Mouse (Mus musculus): ENCODE data around the gene Slc9a5.

The Slc9a5 gene

DNA sequence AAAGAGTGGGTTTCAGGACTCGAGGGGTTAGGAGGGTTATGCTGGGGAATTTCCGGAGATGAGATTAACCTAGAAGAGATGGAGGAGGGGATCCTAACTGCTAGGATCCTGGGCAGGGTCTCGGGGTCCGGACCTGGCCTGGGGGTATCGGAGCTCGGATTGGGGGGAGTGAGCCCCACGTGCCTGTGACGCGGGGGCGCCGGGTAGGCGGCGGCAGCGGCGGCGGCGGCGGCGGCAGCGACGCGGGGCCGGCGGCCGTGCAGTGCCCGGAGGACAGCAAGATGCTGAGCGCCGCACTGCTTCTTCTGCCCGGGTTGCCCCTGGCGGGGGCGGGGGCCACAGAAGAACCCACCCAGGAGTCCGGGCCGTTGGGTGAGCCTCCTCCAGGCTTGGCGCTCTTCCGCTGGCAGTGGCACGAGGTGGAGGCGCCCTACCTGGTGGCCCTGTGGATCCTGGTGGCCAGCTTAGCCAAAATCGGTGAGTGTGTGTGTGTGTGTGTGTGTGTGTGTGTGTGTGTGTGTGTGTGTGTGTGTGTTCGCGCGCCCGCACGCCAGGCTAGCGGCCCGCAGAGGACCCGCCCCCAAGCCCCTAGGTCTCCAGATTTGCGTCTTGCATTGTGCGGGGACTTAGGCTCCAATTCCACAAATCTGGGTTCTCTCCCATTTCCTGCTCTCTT, 591 bp downstream of the Slc9a5 start:
- in situ Hi-C loops (cut with MboI, MseI) = loop anchor here (25.0 kb wide), 1 partner anchor 713 kb away; the partner anchor contains the start of gene Nfatc3

DNA sequence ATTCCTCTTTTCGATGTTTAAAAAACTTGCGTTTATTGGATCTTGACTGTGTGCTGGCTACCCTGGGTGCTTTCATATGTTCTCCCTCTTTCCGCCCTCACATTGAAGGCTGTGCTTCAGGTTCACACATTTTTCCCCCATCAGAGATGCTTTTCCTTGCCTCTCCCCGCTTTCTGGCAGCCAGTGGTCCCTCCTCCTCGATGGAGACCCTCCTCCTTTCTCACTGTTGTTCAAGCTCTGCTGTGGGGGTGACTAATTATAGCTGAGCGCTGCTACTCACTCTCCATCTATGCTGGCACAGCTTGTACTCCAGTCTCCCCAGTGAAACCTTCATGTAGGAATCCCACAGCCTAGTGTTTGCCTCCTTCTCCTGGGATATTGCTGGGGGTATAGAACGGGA, 1.5 kb downstream of the Slc9a5 start:
- in situ Hi-C loops (cut with MboI, MseI) = no loop called here

DNA sequence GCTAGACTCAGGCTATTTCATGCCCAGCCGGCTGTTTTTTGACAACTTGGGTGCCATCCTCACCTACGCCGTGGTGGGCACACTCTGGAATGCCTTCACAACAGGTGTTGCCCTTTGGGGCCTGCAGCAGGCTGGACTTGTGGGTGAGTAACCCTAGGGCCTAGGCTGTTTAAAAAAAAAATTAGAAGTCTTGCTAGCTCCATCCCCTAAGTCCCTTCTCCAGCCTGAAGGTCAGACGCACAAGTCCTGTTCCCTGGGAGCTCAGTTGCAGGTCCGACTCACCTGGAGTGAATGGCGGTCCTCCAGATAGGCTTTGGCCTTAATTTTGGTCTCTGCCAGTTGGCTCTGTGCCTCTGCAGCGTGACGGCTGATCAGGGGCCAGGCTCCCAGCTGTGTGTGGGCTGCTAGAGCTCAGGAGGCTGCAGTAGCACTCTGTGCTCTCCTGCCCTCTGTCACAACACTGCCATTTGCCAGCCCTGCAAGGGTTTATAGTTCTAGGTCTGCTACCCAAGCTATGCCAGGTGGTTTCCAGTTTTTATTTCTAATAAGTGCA, 5.0 kb downstream of the Slc9a5 start:
- in situ Hi-C loops (cut with MboI, MseI) = no loop called here

DNA sequence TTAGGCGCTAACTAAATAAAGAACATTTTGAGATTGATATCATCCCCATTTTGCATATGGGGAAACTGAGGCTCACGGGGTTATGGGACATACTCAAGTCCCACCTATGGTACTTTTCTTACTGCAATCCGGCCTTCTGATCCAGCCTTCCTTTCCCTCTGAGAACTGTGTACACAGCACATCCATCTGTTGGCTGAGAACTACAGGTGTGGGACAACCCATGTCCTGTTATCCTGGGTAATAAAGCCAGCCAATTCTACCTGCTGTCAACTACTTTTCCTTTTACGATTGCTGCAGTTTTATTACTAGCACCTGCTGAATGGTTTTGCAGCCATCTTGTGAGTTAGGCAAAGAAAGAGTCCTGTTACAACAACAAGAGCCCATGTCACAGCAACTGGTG, 5.9 kb downstream of the Slc9a5 start:
- in situ Hi-C loops (cut with MboI, MseI) = no loop called here

DNA sequence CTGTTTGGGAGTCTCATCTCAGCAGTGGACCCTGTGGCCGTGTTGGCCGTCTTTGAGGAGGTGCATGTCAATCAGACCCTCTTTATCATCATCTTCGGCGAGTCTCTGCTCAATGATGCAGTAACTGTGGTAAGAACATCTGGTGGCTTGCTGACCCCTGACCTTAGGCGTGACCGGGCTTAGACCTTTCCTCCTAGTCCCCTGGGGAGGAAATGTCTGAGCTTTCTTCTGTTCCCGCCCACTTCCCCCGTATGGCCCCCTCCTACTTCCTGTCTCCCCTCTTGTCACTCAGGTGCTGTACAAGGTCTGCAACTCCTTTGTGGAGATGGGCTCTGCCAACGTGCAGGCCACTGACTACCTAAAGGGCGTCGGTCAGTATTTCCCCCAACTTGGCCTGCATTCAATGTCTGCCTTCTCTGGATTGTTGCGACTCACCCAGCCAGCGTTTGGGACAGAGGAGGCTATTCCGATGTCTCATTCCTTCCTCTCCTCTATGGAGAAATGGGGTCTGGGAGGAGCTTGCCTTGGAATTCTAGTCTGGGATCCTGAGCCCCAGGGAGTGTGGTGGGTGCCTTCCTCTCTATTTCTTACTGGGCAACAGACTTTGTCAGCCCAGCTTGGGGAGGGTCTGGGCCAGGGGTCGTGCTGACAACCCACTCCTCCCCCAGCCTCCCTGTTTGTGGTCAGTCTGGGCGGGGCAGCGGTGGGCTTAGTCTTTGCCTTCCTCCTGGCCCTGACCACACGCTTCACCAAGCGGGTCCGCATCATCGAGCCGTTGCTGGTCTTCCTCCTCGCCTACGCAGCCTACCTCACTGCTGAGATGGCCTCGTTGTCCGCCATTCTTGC, 6.8 kb downstream of the Slc9a5 start:
- in situ Hi-C loops (cut with MboI, MseI) = no loop called here

DNA sequence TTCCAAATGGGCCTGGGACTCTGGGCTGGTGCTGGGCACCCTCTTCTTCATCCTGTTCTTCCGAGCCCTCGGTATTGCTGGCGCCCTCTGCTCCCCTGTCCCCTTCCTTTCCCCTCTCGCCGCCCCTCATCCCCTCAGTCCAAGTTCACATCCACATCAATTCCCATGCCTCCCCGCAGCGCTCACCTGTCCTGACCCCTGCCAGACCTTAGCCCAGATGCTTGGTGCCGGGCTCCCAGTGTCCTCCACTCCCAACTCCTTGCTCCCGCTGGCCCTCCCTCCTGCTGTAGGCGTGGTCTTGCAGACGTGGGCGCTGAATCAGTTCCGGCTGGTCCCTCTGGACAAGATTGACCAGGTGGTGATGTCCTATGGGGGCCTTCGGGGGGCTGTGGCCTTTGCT, 8.0 kb downstream of the Slc9a5 start:
- in situ Hi-C loops (cut with MboI, MseI) = no loop called here

DNA sequence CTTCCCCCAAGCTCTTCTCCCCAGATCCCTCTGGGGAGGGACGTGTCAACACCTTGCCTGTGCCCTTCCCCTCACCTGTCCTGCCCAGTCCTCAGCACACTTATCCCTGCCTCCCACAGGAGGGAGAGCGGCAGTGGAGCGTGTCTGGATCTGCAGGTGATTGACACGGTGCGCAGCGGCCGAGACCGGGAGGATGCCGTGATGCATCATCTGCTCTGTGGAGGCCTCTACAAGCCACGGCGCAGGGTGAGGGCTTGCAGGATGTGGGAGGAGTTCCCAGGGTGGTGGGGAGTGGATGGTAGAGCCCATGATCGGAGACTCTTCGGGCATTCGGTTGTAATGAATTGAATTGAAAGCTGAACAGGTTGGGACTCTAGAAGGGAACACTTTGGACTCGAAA, 10.6 kb downstream of the Slc9a5 start:
- in situ Hi-C loops (cut with MboI, MseI) = no loop called here

DNA sequence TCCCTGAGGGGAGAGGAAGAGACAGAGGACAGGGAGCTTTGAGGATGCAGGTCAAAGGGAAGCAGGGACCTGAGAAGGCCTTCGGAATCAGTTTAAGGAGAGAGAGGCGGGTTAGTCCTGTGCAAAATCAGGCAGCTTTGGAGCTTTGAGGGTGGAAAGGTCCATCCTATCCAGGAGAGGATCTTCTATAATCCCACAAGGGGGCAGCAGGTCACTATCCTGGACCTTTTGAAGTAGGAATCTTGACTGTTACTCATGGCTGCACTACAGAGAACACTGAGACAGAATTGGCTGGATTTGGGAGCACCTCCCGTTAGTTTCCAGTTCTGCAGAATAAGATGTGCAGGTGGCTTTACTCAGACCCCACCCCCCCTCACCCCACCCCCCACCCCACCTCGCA, 11.0 kb downstream of the Slc9a5 start:
- in situ Hi-C loops (cut with MboI, MseI) = no loop called here

DNA sequence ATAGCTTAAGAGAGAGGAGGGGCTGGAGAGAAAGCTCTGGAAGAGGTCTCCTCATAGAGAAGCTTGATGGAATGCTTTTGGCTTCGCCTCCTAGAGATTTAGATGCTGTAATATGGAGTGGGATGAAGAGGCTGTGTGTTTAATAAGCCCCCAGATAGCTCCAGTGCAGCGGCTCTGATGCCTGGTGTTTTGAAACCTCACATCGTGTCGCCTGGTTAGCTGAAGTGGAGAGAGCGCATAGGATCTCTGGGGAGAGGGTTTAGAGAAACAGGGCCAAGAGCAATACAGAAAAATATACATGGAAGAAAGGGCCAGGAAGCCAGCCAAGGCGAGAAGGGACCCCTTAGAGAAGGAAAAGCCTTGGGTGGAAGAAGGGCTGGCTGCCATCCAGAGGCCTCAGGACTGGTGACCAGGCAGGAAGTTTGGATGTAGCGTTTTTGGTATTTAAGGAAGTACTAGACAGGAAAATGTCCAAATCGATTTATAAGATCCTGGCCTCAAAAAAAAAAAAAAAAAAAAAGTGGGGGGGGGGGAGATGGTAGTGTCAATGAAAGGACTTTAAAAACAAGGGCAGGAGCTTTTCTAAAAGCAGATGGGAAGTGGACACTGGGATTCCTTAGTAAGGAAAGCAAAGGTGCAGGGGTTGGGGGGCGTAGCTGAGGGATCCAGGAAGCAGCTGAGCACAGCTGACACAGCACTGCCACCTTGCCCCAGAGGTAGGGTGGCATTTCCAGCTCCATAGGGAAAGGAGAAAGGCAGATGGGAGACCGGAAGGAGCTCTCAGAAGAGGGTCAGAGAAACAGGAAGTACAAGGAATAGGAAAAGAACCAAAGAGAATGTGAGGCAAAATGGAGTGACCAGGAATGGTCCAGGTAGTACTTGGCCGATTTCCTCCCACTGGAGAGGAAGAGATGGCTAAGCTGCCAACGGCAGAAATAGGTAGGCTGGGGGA, 13.4 kb downstream of the Slc9a5 start:
- in situ Hi-C loops (cut with MboI, MseI) = no loop called here

DNA sequence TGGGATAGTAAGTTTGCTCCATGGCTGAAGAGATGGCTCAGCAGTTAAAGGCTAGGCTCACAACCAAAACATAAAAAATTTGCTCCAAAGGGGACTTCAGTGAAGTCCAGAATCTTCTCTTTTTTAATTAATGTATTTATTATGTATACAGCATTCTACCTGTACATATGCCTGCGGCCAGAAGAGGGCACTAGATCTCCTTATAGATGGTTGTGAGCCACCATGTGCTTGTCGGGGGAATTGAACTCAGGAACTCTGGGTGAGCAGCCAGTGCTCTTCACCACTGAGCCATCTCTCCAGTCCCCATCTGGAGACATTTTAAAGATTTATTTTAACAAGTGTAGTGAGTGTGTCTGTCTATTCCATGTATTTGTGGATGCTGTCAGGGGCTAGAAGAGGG, 18.5 kb downstream of the Slc9a5 start:
- in situ Hi-C loops (cut with MboI, MseI) = no loop called here

DNA sequence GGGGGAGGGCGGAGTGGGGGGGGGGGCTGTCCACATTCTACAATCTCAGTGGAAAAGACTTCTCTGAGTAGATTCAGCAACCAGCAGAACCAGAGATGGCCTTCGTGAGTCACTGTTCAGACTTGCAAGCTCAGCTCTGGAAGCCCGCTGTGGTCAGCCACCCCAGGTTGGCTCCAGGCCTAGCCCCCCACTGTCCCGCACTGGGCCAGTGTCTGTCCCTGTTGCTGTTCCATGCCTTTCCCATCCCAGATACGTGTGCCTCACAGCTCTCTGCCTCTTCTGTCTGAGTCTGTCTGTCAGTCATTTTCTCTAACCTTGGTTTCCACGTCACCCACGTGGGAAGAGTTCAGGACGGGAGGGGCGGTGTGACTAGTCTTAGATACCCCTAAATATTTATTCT, 23.8 kb downstream of the Slc9a5 start:
- in situ Hi-C loops (cut with MboI, MseI) = no loop called here

DNA sequence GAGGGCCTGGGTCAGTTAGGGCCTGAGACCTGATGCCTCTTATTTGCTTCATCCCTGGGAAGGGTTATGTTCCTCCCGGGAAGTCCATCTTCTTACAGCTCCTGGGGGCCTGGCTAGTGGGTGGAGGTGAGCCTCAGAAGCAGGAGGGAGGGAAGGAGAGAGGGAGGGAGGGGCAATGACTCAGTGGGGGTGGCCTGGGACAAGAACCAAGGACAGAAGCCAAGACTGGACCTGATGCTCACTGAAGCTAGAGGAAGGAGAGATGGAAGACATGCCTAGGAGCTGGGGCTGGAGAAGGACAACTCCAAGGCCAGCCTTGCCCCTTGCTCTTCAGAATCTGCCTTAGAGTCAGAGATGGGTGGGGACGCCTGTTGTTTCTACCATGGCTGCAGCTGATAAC, 24.4 kb downstream of the Slc9a5 start, which contains the start of gene Plekhg4:
Plekhg4 (plus strand) TSS at position 243 of the 400 bp plus-strand sequence.
- in situ Hi-C loops (cut with MboI, MseI) = no loop called here

DNA sequence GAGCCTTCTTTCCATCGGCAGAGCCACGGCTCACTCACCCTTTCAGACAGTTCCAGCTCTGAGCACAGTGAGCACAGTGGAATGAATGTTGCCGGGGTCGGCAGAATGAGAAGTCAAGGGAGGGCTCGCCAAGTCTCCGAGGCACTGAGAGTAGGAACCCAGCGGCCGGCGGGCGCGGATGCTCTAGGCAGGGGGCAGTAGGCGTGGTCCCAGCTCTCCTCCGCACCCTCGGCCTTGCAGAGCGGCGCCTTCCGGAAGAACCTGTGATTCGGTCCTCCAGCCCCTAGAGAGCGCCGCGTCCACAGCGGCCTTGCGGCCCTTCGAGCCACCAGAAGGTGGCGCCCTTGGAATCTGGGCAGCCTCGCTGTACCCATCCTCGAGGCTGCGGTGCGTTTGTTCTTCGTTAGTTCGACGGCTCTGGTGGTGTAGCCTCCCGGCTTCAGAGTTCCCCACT, 25.9 kb downstream of the Slc9a5 start:
- in situ Hi-C loops (cut with MboI, MseI) = no loop called here

DNA sequence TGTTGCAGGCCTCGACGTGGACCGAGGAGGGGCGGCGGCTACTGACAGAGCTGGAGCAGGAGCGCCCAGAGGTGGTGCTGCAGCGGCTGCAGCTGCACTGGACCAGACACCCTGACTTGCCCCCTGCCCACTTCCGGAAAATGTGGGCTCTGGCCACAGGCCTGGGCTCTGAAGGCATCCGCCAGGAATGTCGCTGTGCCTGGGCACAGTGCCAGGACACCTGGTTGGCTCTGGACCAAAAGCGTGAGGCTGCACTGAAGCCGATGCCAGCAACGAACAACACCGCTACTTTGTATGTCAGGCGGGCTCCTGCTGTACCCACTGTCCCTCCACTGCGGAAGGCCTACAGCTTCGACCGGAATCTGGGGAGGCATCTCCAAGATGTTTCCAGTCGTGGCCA, 30.0 kb downstream of the Slc9a5 start:
- in situ Hi-C loops (cut with MboI, MseI) = no loop called here

DNA sequence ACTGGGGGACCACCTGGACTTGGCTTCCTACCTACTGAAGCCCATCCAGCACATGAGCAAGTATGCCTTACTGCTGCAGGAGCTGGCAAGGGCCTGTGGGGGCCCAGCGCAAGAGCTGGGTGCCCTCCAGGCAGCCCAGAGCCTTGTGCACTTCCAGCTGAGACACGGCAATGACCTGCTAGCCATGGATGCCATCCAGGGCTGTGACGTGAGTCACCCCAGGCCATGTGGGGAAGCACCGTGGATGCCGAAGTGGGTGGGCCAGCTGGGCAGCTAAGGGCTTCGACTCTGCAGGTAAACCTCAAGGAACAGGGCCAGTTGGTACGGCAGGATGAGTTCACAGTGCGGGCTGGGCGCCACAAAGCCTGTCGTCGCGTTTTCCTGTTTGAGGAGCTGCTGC, 31.7 kb downstream of the Slc9a5 start:
- in situ Hi-C loops (cut with MboI, MseI) = no loop called here

DNA sequence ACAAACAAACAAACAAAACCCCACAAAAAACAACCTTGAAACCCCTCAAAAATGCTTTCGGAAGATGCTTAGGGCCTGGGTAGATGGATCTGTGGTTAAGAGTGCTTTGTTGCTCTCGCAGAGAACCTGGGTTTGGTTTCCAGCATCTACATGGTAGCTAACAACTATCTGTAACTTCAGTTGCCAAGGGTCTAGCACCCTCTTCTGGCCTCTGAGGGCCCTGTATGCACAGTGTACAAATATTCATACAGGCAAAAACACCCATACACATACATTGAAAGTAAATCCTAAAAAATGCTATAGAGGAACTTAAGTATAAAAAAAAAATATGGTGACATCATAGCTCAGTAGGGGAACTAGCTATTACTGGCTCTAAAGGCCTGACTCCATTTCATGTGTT, 35.4 kb downstream of the Slc9a5 start:
- in situ Hi-C loops (cut with MboI, MseI) = no loop called here

DNA sequence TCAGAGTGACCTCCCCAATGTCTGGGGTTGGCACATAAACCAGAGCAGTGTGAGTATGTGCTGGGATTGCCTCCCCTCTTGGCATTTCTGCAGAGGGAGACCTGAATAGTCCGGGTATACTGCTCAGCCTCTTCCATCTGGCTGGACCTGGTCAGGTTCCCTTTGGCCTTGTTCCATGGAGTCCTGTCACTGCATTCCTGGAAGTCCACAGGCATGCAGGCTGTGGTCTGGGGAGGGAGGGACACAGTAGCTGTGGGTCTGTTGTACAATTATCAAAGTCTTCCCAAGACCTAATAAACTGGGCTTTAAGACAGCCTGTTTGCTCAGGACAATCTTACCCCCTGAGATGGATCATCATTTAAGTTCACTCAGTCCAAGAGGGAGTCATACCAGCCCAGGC, 38.5 kb downstream of the Slc9a5 start:
- in situ Hi-C loops (cut with MboI, MseI) = no loop called here

DNA sequence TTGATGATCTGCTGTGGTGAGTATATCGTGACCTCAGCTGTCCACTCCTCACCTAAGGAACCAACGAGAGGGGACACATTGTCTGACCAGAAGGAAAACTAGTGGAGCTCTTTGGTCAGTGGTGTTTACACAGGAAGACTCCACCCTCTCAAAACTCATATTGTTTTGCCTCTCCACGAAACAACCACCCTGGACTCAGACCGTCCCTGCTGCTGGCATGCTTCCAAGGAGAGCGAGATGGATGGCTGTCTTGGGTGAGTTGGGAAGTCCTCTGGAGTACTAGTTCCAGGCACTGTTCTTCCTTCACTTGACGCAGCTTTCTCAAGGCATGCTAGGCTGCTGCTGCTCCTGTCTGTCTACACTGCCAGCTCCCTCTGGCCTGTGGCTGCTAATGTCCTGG, 40.5 kb downstream of the Slc9a5 start:
- in situ Hi-C loops (cut with MboI, MseI) = no loop called here

DNA sequence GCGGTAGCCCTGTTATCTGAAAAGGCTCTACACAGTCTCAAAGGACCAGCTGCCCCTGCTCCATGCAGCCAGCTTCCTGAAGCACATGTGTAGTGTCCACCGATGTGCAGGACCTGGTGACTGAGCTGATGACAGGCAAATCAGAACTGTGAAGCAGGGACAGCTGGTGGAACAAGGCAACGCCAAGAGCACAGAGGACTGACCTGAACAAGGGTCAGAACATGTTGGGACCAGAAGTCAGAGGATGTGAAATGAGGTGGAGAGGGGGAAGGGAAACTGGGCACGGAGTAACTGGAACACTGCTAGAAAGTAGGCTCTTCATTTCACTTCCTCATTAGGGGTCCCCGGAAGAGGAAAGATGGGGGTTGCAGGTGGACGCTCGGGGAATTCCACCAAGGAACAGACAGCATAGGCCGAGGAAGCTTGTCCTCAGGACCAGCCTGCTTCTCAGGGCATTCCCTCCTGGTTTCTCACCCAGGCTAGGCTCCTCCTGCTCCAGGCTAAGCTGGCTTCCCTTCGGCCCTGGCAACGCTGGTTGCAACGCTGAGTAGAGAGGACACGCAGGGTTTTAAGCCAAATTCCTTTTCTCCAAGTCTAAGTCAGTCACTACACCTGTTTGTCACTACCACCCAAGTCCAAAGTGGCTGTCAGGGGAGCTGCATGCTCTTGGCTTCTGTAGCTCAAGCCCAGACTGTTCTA, 44.6 kb downstream of the Slc9a5 start:
- in situ Hi-C loops (cut with MboI, MseI) = no loop called here

DNA sequence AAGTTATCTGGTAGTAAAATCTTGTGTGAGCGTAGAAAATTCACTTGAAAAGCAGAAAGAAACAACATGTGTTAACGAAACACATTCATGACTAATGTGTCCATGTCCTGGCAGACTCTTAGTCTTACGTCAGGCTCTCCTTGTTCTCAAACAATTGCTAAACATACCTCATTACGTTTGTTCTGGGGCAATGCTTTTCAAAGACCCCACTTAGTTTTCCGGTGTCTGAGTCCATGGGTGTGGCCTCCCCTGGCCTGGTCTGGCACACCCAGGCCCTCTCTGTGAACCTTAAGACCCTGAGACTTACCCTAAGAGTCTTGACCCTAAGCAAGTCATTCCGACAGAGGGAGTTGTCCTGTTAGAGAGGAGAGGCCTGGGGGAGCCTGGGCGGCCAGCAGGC, 45.3 kb downstream of the Slc9a5 start:
- in situ Hi-C loops (cut with MboI, MseI) = no loop called here

DNA sequence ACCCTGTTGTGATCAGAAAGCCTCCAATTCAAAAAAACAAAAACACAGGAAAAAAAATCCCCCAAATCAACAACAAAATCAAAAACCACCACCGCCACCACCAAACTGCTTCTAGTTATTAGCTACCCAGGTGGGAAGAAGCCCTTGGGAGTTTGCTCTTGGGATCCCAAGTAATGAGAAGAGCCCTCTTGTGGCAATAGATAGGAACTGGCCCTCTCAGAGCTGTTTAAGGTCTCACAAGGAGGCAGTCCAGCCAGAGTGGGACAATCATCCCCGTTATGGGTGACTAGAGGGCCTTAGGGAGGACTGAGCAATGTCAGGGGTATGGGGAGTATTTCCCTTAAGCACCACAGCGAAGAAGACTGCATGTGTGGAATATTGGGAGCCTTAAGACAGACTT, 49.1 kb downstream of the Slc9a5 start:
- in situ Hi-C loops (cut with MboI, MseI) = no loop called here

Data from T-helper 2 cell (primary cell).